Mouse (Mus musculus) bone marrow macrophage, adult 2 months (primary cell): Measurements from ENCODE around the gene Plin4. TPM values are rescaled to one million over a fixed set of nuclear protein-coding genes. Genes with fewer than 3 reads are reported as not detected.

Source experiments
- H3K27ac ChIP-seq: 2 replicates; pipeline ENCODE4 v1.5.1; 2012; ENCODE audit warnings: low read depth, low read length; ENCODE audit not compliant: insufficient read depth
- H3K4me1 ChIP-seq: 2 replicates; pipeline ENCODE4 v1.6.1; 2012; ENCODE audit warnings: low read length; ENCODE audit not compliant: control insufficient read depth, insufficient read depth
- H3K4me3 ChIP-seq: 2 replicates; pipeline ENCODE4 v1.5.1; 2012; ENCODE audit warnings: mild to moderate bottlenecking, low read length, moderate library complexity; ENCODE audit not compliant: insufficient read depth
- CTCF ChIP-seq: IDR thresholded peaks from 2 replicates; pipeline ENCODE4 v1.5.1; 2012; ENCODE audit warnings: low read depth, mild to moderate bottlenecking, low read length, moderate library complexity
- POLR2A ChIP-seq: IDR thresholded peaks from 2 replicates; pipeline ENCODE4 v1.6.1; 2012; ENCODE audit warnings: mild to moderate bottlenecking, low read depth, low read length, borderline replicate concordance
- polyA plus RNA-seq: library from polyadenylated mRNA; stranded (reverse); fragments of >200 nt; gene quantifications from 2 replicates; pipeline ENCODE4 v1.2.4, GENCODE M21; 2012; ENCODE audit not compliant: missing spikeins, insufficient read depth, insufficient read length

Plin4 gene
- polyA plus RNA-seq, 1 experiment = 0.16 TPM

DNA sequence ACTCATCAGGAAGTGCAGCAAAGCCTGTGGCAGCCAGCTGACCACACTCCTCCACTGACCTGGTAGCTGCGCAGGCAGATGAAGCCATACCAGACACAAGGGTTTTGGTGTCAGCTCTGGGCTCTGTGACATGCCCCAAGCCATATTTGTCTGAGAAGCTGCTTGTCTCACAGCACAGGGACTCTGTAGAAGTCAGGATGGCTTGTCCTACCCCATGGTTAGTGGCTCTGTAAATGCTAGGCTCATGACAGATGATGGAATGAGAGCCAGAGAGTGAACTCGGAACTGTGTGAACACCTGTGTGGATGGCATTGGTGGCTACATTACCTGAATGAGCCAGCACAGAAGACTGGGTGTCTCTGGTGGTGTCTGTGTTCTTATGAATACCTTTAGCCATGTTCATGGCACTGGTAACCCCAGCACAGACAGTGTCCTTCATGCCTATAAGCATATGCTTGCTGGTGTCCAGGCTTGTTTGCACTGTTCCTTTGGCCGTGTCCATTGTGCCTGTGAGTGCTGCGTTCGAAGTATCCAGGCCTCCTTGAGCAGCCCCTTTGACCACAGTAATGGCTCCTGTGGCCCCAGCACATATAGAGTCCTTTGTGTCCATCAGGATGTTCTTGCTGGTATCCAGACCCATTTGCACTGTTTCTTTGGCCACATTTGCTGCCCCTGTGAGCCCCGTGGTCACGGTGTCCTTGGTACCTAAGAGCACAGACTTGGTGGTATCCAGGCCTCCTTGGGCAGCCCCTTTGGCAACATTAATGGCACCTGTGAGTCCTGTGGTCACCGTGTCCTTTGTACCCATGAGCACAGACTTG is 5.9 kb downstream of the Plin4 start:
- Histone ChIP-seq H3K4me3 (no peak overlapping the region), H3K27ac (no peak overlapping the region), H3K4me1 (no peaks in the 10 kb centered on the region)
- no peak for TF ChIP-seq CTCF
- no peak for TF ChIP-seq POLR2A

DNA sequence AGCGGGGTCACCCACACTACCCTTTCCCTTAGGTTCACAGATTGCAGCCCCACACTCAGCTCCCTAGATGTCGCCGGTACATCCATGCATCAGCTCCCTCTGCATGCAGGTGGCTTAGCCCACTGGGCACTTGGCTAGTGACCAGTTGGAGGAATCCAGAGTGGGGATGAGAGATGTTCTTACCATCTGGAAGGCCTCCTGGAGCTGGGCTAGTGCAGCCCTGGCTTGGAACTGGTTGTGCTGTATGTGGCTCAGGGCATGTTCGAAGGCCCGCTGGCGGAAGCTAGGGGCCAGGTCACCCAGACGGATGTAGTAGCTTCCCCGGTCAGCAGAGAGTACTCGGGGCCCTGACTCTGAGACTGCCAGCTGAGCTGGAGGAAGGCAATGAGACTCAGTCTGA is 6.7 kb downstream of the Plin4 start:
- Histone ChIP-seq H3K27ac (no peak overlapping the region), H3K4me1 (no peaks in the 10 kb centered on the region), H3K4me3 (no peak overlapping the region)
- no peak for TF ChIP-seq CTCF
- TF ChIP-seq POLR2A = no peak

DNA sequence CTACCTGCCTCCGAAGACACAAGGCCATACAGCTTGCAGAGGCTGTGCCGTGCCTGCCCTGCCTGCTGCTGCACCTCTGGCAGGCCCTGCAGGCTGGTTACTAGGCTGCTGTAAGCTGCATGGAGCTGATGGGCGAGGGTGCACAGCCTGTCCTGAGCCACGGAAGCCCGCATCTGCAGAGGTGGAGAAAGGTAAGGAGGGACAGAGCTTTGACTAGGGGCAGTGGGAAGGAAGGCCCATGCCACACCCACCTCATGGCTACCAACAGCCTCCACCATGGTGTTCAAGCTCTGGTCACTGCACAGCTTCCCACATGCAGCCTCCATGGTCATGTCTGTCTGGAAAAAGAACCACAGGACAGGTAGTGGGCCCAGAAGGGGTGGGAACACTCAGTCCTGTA is 7.4 kb downstream of the Plin4 start:
- Histone ChIP-seq H3K4me1 (no peaks in the 10 kb centered on the region), H3K27ac (no peak overlapping the region)

DNA sequence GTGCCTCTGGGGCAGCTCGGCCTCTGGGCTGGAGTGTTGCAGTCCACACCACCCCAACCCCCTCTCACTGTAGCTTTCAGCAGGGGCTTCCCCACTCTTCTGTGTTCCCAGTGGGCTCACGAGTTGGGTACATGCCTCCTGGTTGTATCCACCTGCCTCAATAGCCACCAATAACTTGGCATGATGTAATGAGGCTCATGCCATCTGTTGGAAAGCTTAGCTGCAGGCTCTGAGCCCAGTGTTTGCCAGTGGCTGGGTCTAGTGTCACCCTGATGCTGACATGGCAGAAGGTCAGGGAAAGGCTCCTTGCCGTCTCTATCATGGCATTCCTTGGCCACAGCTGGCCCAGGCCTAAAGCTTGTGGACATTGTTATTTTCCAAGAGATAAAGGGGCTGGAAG is 8.8 kb downstream of the Plin4 start:
- TF ChIP-seq CTCF (no peak), POLR2A (no peak)
- H3K4me3 ChIP-seq = no peak overlapping the region
- H3K4me1 ChIP-seq = no peaks in the 10 kb centered on the region
- H3K27ac ChIP-seq = no peak overlapping the region

More for the DNA sequence above, 7.4 kb downstream of the Plin4 start:
- TF ChIP-seq CTCF (no peak), POLR2A (no peak)
- H3K4me3 ChIP-seq = no peak overlapping the region

DNA sequence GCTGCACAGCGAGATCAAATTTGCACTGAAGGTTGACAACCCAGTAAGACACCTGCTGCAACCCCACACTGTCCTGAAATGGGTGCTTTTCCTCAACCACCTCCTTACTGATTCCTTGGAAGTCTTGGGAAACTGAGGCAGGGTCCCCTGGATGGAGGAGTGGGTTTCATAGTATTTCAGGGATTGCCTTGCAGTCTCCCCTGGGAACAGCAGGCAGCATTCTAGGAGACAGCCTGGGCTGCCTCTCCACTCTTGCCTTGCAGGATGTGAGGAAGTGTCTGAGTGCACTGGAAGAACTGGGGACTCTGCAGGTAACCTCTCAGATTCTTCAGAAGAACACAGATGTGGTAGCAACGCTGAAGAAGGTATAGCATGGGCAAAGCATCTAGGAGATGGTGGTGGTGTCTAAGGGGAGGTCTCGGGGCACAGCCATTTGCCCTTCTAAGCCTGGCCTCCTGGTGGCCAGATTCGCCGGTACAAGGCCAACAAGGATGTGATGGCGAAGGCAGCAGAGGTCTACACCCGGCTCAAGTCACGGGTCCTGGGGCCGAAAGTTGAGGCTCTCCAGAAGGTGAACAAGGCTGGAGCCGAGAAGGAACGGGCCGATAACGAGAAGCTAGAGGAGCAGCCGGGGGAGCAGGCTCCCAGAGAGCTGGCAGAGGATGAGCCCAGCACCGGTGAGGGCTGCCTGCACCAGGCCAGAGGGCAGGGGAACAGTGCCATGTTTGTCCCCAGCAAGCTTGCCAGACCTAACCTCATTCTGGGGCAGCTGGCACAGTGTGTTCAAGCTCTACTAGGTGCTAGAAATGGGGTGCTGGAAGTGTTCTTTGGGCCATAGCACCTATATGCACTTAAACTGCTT is 10.7 kb downstream of the Plin4 start:
- Histone ChIP-seq H3K27ac (no peak overlapping the region), H3K4me3 (no peak overlapping the region), H3K4me1 (no peaks in the 10 kb centered on the region)
- TF ChIP-seq CTCF (no peak), POLR2A (no peak)

DNA sequence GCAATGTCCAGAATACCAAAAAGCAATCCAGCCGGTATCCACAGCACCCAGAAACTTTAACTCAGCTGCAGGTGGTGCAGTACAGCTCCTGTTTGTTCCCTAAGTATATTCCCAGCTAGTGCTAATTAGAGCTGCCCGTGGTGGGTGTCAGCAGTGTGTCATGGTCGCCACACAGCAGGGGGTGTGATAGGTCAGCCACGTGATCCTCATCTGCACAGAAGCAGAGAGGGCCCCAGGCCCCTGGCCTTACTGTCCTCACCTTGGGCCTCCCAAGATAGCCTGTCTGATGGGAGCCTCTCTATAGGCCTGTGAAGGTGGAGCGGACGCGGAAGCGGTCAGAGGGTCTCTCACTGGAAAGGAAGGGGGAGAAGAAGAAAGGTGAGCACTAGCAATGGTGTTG is 11.4 kb downstream of the Plin4 start:
- Histone ChIP-seq H3K4me3 (no peak overlapping the region), H3K27ac (no peak overlapping the region), H3K4me1 (no peaks in the 10 kb centered on the region)
- TF ChIP-seq POLR2A (no peak), CTCF (no peak)

DNA sequence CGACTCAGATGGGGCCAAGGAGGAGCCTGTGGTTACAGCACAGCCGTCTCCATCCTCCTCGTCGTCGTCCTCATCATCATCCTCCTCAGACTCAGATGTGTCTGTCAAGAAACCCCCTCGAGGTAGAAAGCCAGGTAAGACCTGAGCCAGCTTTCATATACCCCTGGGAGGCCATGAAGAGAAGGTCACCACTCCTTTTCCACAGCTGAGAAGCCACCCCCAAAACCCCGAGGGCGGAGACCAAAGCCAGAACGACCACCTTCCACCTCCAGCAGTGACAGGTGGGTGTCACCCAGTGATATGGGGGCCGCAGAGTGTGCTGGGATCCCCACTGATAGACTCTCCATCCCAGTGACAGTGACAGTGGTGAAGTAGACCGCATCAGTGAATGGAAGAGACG is 12.7 kb downstream of the Plin4 start:
- TF ChIP-seq CTCF = no peak
- no peak for TF ChIP-seq POLR2A
- Histone ChIP-seq H3K4me3 (no peak overlapping the region), H3K4me1 (no peaks in the 10 kb centered on the region), H3K27ac (no peak overlapping the region)

DNA sequence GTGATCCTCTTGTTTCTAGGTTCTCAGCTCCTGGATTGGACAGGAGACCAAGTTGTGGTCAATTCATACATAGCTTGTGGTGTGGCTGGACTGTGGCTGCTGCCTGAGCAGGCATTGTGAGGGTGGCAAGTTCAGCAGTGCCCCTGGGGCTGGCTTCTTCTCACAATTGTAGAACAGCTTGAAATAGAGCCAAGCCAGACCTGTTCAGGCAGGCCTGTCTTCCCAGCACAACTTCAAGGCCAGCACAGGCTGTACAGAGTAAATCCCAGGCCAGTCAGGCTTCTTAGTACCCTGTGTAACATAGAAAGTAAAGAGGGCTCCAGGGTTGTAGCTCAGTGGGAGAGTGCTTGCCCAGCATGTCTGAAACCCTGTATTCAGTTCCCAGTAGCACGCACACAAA is 16.8 kb downstream of the Plin4 start:
- no peak for TF ChIP-seq POLR2A
- no peak for TF ChIP-seq CTCF
- Histone ChIP-seq H3K4me3 (no peak overlapping the region), H3K27ac (no peak overlapping the region), H3K4me1 (no peaks in the 10 kb centered on the region)

DNA sequence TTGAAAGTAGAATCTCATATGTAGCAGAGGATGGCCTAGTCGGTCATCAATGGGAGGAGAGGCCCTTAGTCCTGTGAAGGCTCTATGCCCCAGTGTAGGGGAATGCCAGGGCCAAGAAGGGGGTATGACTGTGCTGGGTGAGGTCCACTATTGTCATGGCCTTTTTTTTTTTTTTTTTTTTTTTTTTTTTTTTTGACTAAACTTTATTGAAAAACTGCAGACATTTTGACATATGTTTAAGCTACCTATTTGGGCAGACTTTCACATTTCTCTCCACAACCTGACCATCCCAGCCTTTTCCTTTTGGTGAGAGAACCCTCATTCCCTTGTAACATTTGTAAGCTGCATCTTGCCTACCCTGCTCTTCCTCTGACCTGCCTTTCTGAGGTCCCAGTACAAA is 17.3 kb downstream of the Plin4 start:
- TF ChIP-seq POLR2A (no peak), CTCF (no peak)
- Histone ChIP-seq H3K4me1 (no peaks in the 10 kb centered on the region), H3K27ac (no peak overlapping the region), H3K4me3 (no peak overlapping the region)
